Mouse (Mus musculus): ENCODE results near the gene Rraga. TPM values are rescaled to one million over a fixed set of nuclear protein-coding genes. Genes with fewer than 3 reads are reported as not detected.

Gene Rraga
- polyA plus RNA-seq (2014; fragmentation: Nextera tagmentation; extraction: Ambion mirVana): 67.4 and 72.3 TPM in 2 replicates

- WGBS: under 1% methylated on average over 53 of the region's 53 CpGs
- Histone ChIP-seq H3K27me3 (ENCODE audit: control insufficient read depth, insufficient read depth, low read length) (no peaks in the 10 kb centered on the region), H3K9ac (ENCODE audit: low read length) (peak within 1 kb of the TSS; percentile 95), H3K4me3 (ENCODE audit: control insufficient read depth in 1 of 2, insufficient read depth in 1 of 2, low read depth in 1 of 2, low read length in 2 of 2) (peak within 1 kb of the TSS; percentile 80 to 87), H3K9me3 (ENCODE audit: control insufficient read depth, low read length) (no peaks in the 10 kb centered on the region), H3K36me3 (ENCODE audit: control insufficient read depth, insufficient read depth, low read length) (peaks cover 19% of the 10 kb centered on the region), H3K27ac (replicated peaks in 1 of 2; ENCODE audit: control insufficient read depth in 1 of 2, insufficient read depth in 1 of 2, low read depth in 2 of 2, low read length in 2 of 2) (peak within 1 kb of the TSS; percentile 94 to 95), H3K4me1 (ENCODE audit: control insufficient read depth in 2 of 2, insufficient read depth in 2 of 2, low read length in 2 of 2) (peaks cover 2 to 23% of the 10 kb centered on the region in 2 experiments; a peak in 2 of 4 replicates), H3K4me2 (ENCODE audit: low read length) (peak within 1 kb of the TSS; percentile 94)
- peak; percentile 95 for ATAC-seq (ENCODE audit: insufficient number of reproducible peaks, insufficient read depth, low FRiP score, low read depth)
Measured at GRCm38 (mm10) chr4:86575283-86575983, at the start of gene Rraga. Rraga (plus strand) TSS chr4:86575668.

DNA sequence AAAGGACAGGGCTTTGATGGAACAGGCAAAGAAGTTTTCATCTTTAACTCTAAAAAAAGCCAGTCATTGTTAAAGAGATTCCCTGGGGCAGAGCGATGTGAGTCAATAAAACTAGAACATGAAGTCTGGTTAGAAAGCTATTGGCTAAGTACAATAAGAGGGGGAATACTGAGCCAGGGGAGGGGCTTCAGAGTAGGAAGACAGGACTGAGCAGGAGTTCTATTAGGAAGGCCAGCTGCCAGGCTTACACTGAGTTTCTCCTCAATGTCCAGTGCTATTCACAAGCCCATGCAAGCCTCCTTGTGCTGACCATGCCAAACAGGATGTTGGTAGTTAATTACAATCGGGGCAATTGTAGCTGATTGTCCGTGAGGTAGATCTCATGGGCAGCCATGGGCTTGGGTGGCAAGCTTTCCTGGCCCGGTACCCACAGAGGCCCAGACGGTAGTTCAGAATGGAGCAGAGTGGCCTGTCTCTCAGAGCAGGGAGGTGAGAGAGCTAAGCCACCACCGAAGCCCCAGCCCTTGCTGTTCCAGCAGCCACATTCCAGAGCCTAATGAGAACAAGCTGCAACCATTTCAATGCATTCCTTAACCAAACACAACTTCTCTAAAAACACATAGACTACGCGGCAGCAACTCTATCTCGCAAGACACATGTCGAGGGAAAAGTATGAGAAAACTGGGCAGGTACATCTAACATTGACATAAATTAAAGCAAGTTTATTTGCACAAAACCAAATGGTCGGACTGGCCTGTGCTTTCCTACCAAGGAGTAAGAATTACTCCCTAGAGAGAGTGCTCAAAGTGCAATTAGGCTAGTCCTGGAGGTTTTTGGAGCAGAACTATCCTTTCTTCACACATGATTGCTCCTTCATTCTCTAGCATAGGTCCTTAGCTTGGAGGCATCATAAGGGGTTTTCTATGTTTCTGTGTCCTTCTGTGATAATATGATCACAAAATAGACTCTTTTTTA, 48.0 kb upstream of the Rraga start:
- H3K27ac ChIP-seq (replicated peaks in 1 of 2; ENCODE audit: control insufficient read depth in 1 of 2, insufficient read depth in 1 of 2, low read depth in 2 of 2, low read length in 2 of 2): no peak overlapping the region
- H3K9me3 ChIP-seq (ENCODE audit: control insufficient read depth, low read length): no peaks in the 10 kb centered on the region
- no peaks in the 10 kb centered on the region for H3K27me3 ChIP-seq (ENCODE audit: control insufficient read depth, insufficient read depth, low read length)
- no peak for ATAC-seq (ENCODE audit: insufficient number of reproducible peaks, insufficient read depth, low FRiP score, low read depth)
- H3K4me3 ChIP-seq (ENCODE audit: control insufficient read depth in 1 of 2, insufficient read depth in 1 of 2, low read depth in 1 of 2, low read length in 2 of 2): no peak overlapping the region
- 48% methylated on average over 11 of the region's 11 CpGs for WGBS
- H3K4me1 ChIP-seq (ENCODE audit: control insufficient read depth in 2 of 2, insufficient read depth in 2 of 2, low read length in 2 of 2): peaks cover 0 to 2% of the 10 kb centered on the region in 2 experiments; a peak in 1 of 4 replicates
- H3K36me3 ChIP-seq (ENCODE audit: control insufficient read depth, insufficient read depth, low read length): no peaks in the 10 kb centered on the region
- no peak overlapping the region for H3K4me2 ChIP-seq (ENCODE audit: low read length)
- no peak overlapping the region for H3K9ac ChIP-seq (ENCODE audit: low read length)

DNA sequence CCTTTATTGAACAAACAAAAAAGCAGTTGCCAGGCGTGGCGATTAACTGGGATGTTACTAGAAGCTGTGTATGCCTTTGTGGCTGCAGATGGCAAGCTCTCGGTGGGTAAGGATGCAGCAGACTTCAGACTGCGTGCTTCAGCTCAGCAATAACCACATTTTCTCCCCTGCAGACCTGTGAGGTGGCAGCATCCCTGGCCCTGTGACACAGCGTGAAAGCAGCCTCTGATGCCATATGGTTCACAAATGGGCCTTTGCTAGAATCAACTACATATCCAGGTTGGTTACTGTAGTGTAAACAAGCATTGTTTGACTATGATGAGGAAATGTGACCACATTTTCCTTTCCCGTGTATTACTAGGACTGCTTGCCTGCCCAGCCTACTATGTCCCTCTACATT, 46.3 kb upstream of the Rraga start:
- no peak overlapping the region for H3K9ac ChIP-seq (ENCODE audit: low read length)
- no peaks in the 10 kb centered on the region for H3K36me3 ChIP-seq (ENCODE audit: control insufficient read depth, insufficient read depth, low read length)
- 76% methylated on average over 6 of the region's 6 CpGs for WGBS
- no peaks in the 10 kb centered on the region for H3K27me3 ChIP-seq (ENCODE audit: control insufficient read depth, insufficient read depth, low read length)
- H3K4me3 ChIP-seq (ENCODE audit: control insufficient read depth in 1 of 2, insufficient read depth in 1 of 2, low read depth in 1 of 2, low read length in 2 of 2): no peak overlapping the region
- no peaks in the 10 kb centered on the region for H3K9me3 ChIP-seq (ENCODE audit: control insufficient read depth, low read length)
- ATAC-seq (ENCODE audit: insufficient number of reproducible peaks, insufficient read depth, low FRiP score, low read depth): no peak
- H3K4me2 ChIP-seq (ENCODE audit: low read length): no peak overlapping the region
- no peak overlapping the region for H3K27ac ChIP-seq (replicated peaks in 1 of 2; ENCODE audit: control insufficient read depth in 1 of 2, insufficient read depth in 1 of 2, low read depth in 2 of 2, low read length in 2 of 2)
- peaks cover 4% of the 10 kb centered on the region in 2 experiments; a peak in 3 of 4 replicates for H3K4me1 ChIP-seq (ENCODE audit: control insufficient read depth in 2 of 2, insufficient read depth in 2 of 2, low read length in 2 of 2)

DNA sequence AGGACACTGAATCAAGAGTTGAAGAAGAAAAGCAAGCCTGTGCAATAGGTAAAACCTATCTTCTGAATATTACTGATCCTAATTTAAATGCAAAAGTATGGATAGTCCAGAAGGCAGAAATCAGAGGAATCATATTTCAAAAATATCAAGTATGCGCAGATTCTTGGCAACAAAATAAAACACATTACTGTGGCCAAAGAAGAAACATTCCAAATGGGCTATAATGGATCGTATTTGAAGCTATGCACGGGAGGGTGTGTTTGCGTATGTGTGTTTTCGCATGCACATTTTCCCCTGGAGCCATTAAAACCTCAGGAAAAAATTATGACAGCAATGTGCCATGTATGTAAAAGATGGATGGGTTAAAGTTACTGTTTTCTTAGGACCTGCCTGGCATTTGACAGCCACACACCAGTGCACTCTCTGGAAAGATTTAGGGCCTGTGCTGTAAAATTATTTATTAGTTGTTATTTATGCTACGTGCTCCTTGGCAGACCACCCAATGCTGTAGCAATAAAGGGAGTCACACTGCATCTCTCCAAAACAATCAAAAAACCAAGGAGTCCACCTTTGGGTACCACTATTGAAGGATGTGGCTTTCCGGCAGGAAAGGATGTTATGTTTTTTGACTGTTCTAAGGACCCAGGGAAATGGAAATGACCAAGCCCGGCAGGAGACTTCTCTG, 41.9 kb upstream of the Rraga start:
- Histone ChIP-seq H3K4me3 (ENCODE audit: control insufficient read depth in 1 of 2, insufficient read depth in 1 of 2, low read depth in 1 of 2, low read length in 2 of 2) (no peak overlapping the region), H3K9me3 (ENCODE audit: control insufficient read depth, low read length) (no peaks in the 10 kb centered on the region), H3K4me1 (ENCODE audit: control insufficient read depth in 2 of 2, insufficient read depth in 2 of 2, low read length in 2 of 2) (peaks cover 2 to 5% of the 10 kb centered on the region in 2 experiments; a peak in 3 of 4 replicates), H3K4me2 (ENCODE audit: low read length) (no peak overlapping the region), H3K27ac (replicated peaks in 1 of 2; ENCODE audit: control insufficient read depth in 1 of 2, insufficient read depth in 1 of 2, low read depth in 2 of 2, low read length in 2 of 2) (no peak overlapping the region), H3K36me3 (ENCODE audit: control insufficient read depth, insufficient read depth, low read length) (no peaks in the 10 kb centered on the region), H3K27me3 (ENCODE audit: control insufficient read depth, insufficient read depth, low read length) (no peaks in the 10 kb centered on the region), H3K9ac (ENCODE audit: low read length) (no peak overlapping the region)
- ATAC-seq (ENCODE audit: insufficient number of reproducible peaks, insufficient read depth, low FRiP score, low read depth): no peak
- 76% methylated on average over 8 of the region's 8 CpGs for WGBS

DNA sequence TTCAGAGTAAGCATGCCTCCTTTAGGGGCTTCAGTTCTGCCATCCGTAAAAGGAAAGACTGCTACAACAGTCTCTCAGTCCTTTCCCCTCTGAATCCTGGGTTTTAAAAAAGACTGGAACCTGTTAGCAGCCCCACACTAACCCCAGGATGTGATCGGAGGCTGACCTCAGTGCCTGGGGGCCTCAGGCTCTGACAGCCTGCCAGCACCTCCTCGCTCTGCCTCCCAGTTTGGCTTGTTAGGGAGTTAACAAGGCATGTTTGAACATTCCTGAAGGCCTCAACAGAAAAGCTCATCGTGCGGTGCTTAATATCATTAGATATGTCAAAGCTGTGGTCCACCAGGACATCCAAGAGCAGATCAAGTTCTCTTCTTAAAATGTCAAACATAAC, 41.4 kb upstream of the Rraga start:
- no peak overlapping the region for H3K4me3 ChIP-seq (ENCODE audit: control insufficient read depth in 1 of 2, insufficient read depth in 1 of 2, low read depth in 1 of 2, low read length in 2 of 2)
- ATAC-seq (ENCODE audit: insufficient number of reproducible peaks, insufficient read depth, low FRiP score, low read depth): no peak
- peaks cover 2 to 5% of the 10 kb centered on the region in 2 experiments; a peak in 3 of 4 replicates for H3K4me1 ChIP-seq (ENCODE audit: control insufficient read depth in 2 of 2, insufficient read depth in 2 of 2, low read length in 2 of 2)
- H3K27ac ChIP-seq (replicated peaks in 1 of 2; ENCODE audit: control insufficient read depth in 1 of 2, insufficient read depth in 1 of 2, low read depth in 2 of 2, low read length in 2 of 2): 0 out of 4 replicates have a peak overlapping the region, but pooled peaks of 1 of the 2 experiments have one; percentile 19
- no peaks in the 10 kb centered on the region for H3K36me3 ChIP-seq (ENCODE audit: control insufficient read depth, insufficient read depth, low read length)
- no peak overlapping the region for H3K4me2 ChIP-seq (ENCODE audit: low read length)
- WGBS: 35% methylated on average over 5 of the region's 5 CpGs
- H3K9me3 ChIP-seq (ENCODE audit: control insufficient read depth, low read length): no peaks in the 10 kb centered on the region
- H3K9ac ChIP-seq (ENCODE audit: low read length): no peak overlapping the region
- no peaks in the 10 kb centered on the region for H3K27me3 ChIP-seq (ENCODE audit: control insufficient read depth, insufficient read depth, low read length)

DNA sequence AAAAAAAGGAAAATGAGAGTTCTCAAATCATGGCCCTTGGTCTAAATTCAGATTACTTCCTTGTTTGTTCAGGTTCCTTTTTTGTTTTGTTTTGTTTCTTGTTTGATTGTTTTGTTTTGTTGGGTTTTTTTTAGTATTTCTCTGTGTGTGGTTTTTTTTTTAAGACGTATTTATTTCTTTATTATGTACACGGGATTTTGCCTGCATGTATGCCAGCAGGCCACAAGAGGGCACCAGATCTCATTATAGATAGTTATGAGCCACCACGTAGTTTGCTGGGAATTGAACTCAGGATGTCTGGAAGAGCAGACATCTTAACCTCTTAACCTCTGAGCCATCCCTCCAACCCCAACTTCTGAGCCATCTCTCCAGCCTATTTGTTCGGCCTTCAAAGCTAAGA, 37.5 kb upstream of the Rraga start:
- Histone ChIP-seq H3K4me3 (ENCODE audit: control insufficient read depth in 1 of 2, insufficient read depth in 1 of 2, low read depth in 1 of 2, low read length in 2 of 2) (no peak overlapping the region), H3K4me1 (ENCODE audit: control insufficient read depth in 2 of 2, insufficient read depth in 2 of 2, low read length in 2 of 2) (peaks cover 2 to 5% of the 10 kb centered on the region in 2 experiments; a peak in 3 of 4 replicates), H3K4me2 (ENCODE audit: low read length) (no peak overlapping the region), H3K27ac (replicated peaks in 1 of 2; ENCODE audit: control insufficient read depth in 1 of 2, insufficient read depth in 1 of 2, low read depth in 2 of 2, low read length in 2 of 2) (no peak overlapping the region), H3K27me3 (ENCODE audit: control insufficient read depth, insufficient read depth, low read length) (no peaks in the 10 kb centered on the region), H3K9me3 (ENCODE audit: control insufficient read depth, low read length) (no peaks in the 10 kb centered on the region), H3K9ac (ENCODE audit: low read length) (no peak overlapping the region), H3K36me3 (ENCODE audit: control insufficient read depth, insufficient read depth, low read length) (no peaks in the 10 kb centered on the region)
- no peak for ATAC-seq (ENCODE audit: insufficient number of reproducible peaks, insufficient read depth, low FRiP score, low read depth)
- 42% methylated on average over 4 of the region's 4 CpGs for WGBS

- H3K4me2 ChIP-seq (ENCODE audit: low read length): no peak overlapping the region
- H3K9me3 ChIP-seq (ENCODE audit: control insufficient read depth, low read length): no peaks in the 10 kb centered on the region
- H3K27ac ChIP-seq (replicated peaks in 1 of 2; ENCODE audit: control insufficient read depth in 1 of 2, insufficient read depth in 1 of 2, low read depth in 2 of 2, low read length in 2 of 2): no peak overlapping the region
- peaks cover 2 to 4% of the 10 kb centered on the region in 2 experiments for H3K4me1 ChIP-seq (ENCODE audit: control insufficient read depth in 2 of 2, insufficient read depth in 2 of 2, low read length in 2 of 2)
- no peak for ATAC-seq (ENCODE audit: insufficient number of reproducible peaks, insufficient read depth, low FRiP score, low read depth)
- no peak overlapping the region for H3K9ac ChIP-seq (ENCODE audit: low read length)
- H3K27me3 ChIP-seq (ENCODE audit: control insufficient read depth, insufficient read depth, low read length): no peaks in the 10 kb centered on the region
- WGBS: 95% methylated on average over 5 of the region's 5 CpGs
- H3K36me3 ChIP-seq (ENCODE audit: control insufficient read depth, insufficient read depth, low read length): no peaks in the 10 kb centered on the region
- H3K4me3 ChIP-seq (ENCODE audit: control insufficient read depth in 1 of 2, insufficient read depth in 1 of 2, low read depth in 1 of 2, low read length in 2 of 2): no peak overlapping the region
Measured at GRCm38 (mm10) chr4:86538936-86539335, 36.5 kb upstream of the Rraga start.

Measured in heart, embryonic 14.5 days (tissue).